Mouse (Mus musculus) heart, adult 8-10 months (tissue): ENCODE results near the gene Gmpr. TPM values are rescaled to one million over a fixed set of nuclear protein-coding genes. Genes with fewer than 3 reads are reported as not detected.

ENCODE experiments used
- DNase-seq: peaks from one replicate; pipeline ENCODE4 v3.0.0; 2022; ENCODE audit warnings: low spot score
- total RNA-seq, 4 experiments: library from RNA; stranded (reverse); gene quantifications; 2 replicates each; pipeline ENCODE4 v1.2.4; 2022

The Gmpr gene
- total RNA-seq, 4 experiments from 2014 or later: 152 to 199 (median 170) TPM

DNA sequence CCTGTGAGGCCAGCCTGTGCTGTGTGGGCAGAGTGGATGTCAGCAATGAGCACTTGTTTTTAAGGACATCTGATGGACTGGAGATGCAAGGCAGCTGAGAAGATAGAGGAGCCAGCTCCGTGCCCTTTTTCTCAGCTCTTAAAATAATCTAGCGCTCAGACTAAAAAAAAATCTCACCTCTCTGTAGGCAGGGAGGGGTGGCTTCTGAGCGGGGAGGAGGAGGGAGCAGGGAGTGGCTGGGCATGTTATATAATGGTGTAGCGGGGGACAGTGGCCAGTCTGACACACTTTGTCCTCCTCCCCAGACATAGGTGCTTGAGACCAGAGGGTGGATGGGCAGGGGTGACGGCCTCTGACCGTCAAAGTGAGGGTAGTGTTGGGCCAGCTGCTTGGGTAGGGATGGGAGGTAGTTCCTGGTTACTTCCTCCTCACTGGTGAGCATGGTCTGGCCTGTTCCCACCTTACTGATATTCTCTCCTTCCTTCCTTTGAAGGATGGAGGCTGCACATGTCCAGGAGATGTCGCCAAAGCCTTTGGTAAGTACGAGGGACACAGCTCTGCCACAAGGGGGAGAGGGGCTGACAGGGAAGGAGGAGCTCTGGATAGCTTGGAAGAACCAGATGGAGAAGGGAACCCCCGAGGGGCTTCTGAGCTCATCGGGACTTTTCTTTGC, 31.4 kb downstream of the Gmpr start:
- peak; percentile 60 for DNase-seq

DNA sequence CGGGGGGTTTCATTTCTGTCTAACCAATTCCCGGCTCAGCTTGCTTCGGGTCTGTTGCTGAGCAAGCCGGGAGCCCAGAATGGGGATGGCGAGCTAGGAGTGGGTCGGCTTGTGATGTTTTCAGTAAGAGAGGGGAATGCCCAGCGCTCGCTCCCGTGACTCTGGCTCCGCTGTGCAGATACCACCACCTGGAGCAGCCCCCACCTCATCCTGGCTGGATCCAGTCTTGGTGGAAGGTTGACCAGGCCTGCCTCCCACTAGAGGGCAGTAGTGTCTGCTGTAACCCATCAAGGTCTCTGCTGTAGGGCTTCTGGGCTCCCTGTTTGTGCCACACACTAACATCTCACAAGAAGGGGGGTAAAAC, 31.9 kb downstream of the Gmpr start:
- DNase-seq: peak; percentile 73

DNA sequence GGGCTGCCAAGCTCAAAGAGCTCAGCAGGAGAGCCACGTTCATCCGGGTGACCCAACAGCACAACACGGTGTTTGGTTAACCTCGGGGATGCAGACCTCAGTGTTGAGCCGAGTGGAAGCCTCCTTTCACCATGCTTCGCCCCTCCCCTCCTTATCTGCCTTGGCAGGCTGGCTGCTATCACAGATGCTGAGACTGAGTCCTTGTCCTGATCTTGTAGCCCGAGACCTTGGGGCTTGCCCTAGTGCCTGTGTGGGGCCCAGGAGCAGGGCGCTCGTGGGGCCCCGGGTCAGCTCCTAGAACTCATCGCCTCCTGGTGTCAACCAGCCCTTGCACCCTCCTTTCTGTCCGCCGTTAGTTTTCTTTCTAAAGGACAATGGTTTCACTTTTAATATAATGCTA, 38.7 kb downstream of the Gmpr start:
- no peak for DNase-seq

DNA sequence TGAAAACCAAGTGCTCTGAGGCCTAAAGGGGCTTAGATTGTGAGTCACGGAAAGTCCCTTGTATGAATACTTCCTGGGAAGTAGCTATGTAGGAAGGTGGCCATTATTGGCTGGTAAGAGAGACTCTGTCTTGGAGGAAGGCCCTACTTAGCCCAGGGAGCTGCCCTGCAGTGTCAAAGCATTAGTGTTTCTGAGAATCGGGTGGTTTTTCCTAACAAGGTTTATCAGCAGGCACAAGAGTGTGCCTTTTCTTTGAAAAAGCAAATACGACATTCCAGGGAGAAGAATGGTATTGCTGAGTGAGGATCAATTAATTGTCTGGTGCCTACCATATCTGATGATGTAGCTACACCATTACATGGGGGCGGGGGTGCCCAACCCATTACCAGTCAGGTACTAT, 39.7 kb downstream of the Gmpr start:
- DNase-seq: no peak

DNA sequence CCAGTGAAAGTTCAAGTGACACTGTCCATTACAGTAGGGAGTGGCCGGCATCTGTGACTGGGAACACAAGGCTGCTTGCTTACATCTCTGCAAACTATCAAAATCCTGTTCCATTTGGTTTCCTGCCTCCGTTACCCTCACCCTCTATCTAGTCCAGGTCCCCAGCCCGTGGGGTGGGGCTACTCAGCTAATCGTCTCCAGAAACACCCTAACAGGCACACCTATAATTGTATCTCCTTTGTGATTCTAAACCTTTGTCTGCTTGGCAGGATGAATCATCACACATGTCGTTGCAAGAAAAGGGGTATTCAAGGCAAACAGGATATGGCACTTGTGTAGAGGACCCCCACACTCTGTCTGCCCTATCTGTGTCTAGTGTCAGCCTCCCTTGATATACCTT, 40.3 kb downstream of the Gmpr start:
- DNase-seq: no peak

DNA sequence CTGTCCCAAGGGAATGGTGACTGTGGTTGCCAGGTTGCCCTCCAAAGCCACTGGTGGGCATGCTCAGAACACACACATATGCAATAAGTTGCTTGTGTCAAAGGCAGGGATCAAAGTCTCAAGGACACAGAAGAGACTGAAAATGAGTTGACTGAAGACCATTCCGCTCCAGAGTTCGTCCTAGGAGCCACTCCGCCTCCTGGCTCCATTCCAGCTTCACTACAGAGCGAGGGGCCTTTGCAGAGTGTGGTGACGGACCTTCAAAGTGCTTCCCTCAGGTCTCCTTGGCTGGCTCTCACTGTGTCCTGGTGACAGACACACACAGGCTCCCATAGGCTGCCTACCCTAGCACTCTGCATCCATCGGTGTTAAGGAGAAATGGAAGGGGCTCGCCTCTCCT, 46.4 kb downstream of the Gmpr start:
- DNase-seq: no peak

DNA sequence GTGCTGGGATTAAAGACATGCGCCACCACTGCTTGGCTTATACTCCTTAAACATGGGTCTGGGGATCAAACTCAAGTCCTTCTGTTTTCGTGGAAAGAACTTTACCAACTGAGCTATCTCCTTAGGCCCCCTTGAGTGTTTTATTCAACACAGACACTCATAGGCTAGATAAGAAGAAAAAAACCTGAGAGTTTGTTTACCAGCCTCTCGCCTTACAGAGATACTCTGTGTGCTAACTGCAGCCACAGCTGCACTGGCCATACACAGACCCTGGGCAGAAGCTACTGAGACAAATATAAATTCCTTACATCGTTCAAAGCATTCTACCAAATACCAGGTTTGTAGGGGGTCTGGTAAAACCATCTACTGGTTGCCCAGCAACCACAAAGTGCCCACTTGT, 51.1 kb downstream of the Gmpr start:
- DNase-seq: no peak

DNA sequence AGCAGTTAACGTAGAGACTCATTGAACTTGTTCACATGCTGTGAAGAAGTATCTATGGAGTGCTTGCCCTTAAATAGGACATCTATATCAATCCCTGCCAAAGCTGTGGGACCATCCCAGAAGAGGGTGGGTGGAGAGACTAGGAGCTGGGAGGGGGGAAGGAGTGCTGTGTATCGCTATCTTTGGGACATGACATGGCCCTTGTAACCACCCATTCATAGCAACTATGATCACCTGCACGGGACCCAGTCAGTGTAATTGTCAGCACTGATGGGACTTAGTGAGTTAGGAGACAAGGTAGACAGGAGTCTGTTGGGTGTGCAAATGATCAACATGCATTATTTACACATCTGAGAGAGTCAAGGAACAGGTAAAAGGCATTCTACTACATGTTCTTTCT, 52.0 kb downstream of the Gmpr start:
- no peak for DNase-seq

DNA sequence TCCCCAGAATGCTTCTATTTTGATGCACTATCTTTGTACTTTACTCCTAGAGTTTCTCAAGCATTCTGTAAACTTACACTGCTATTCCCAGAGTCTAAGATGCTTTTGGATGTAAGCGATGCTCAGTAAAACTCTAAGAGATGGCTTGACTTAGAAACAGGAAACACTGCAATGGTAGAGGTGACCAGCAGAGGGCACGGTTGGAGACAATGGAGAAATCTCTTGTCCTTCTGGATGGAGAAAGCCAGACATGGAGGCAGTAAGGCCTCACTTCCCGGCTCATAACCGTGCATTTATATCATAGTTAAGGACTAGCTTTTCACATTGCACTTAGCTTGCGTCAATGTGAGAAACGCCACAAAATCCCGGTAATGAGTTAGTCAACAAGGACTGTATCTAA, 53.3 kb downstream of the Gmpr start:
- DNase-seq: no peak

DNA sequence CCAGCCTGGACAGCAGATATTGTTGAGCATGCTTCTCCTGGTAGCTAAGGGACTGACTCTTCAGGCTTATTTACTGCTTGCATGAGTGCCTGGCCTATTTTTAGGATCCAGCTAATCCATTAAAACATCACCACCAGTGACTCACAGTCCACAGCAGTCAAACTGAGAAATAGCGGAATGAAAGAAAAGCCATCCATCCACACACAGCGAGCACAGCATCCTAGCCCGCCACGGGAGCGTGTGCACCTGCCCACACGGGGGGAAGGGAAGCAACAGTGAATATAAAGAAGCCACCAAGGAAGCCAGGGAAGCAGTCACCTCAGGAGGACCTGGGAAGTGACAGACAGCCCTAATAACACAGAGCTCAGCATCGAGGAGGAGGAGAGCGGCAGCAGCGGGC, 54.8 kb downstream of the Gmpr start:
- no peak for DNase-seq

DNA sequence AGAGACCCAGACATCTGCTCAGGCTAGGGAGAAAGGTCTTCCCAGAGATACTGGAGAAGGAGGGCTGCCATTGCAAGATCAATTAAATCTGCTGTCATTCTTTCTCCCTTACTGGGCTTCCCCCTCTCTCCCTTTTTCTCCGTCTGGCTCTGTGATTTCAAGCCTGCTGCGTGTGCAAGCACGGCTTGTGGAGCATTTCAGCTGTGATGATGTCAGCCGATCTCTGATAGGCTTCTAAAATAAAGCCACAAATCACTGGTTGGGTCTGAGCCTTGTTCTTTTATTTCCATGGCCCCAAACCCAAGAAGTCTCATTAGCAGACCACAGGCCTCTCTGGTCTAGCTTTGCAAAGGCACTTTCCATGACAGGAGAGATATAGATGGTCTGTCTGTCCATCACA, 57.7 kb downstream of the Gmpr start:
- DNase-seq: no peak

DNA sequence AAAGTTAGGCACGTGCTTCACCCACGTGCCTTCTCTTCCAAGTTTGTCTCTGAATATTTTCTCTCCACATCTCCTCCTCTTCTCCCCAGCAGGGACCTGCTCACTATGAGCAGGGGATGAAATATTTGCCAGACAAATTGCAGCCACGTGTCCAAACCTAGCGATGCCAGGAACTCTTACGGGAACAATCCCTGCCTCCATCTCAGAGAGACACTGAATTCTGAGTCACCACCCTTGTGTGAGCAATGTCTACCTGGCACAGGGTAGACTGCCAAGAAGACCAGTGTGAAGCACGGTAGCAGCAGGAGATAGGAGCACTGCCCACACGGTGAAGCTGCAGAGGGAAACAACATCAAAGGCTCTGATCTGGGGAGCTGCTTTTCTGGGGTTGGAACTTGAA, 62.7 kb downstream of the Gmpr start:
- DNase-seq: peak; percentile 58

DNA sequence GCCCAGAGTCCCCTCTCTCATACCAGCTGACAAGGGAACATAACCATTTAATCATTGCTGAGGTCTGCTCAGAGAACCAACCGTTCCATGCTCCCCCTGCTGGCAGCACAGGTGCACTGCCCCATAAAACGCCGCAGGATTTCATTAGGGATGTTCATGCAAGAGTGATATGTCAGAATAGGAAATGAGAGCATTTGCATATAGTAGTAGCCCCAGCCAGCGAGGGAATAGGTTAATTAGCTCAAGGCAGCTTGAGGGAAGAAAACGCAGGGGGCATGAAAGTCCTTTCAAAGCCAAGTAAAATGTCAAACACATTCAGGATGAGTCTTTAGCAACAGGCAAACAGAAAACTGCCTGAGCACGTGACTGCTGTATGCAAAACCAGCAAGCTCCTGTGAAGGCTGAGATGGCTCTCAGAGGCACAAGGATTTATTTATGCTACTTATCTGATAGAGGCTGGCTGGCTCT, 64.6 kb downstream of the Gmpr start:
- peak; percentile 67 for DNase-seq

DNA sequence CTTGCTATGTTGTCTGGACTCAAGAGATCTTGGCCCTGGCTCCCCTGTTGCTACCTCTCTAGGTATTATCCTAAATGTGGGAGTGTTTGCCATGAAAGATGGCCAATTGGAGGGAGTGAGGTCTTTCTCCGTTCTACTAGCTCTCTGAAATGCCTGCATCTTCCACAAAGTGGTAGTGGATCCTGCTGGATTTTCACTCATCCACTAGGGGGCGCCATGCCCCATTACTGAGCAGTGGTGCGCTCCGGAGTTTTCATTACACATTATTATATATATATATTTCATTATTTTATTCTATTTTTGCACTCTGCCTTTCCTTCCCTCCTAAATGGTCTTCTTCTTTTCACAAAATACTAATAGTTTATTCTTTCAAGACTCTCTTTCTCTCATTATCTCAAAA, 65.5 kb downstream of the Gmpr start:
- DNase-seq: peak; percentile 46

DNA sequence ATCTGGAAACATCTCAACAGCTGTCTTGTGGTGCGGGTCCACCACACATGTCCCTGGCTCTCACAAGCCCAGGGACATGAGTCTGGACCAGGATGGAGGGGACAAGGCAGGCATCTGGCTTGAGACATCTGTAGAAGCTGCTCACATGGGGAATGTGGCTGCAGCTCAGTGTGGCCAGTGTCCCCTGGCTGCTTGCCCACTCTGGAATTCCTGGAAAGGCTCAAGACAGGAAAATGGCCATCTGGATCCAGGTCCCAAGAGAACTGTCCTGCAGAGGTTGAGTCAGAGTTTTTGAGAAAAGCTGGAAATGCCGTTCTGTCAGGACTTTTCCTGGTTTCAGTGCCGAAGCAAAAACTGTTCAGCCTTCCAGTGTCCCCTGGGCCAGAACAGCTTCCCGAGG, 68.9 kb downstream of the Gmpr start:
- DNase-seq: peak; percentile 95

DNA sequence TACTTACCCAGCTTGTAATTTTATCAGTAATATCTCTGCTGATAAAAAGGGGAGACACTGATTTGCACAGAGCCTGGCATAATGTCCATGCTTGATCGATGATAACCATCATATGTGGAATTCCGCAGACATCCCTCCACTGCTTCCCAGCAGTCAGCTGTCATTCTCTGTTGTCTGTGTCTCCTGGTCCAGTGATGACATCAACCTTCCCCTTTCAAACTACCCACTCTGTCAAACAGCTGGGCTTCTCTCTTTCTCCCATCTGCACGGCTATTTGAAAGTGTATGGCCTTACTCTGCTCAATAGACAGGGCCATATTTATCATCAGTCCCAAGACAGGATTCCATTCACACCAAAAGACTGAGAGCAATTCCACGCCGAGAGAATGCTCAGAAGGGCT, 70.1 kb downstream of the Gmpr start:
- no peak for DNase-seq

DNA sequence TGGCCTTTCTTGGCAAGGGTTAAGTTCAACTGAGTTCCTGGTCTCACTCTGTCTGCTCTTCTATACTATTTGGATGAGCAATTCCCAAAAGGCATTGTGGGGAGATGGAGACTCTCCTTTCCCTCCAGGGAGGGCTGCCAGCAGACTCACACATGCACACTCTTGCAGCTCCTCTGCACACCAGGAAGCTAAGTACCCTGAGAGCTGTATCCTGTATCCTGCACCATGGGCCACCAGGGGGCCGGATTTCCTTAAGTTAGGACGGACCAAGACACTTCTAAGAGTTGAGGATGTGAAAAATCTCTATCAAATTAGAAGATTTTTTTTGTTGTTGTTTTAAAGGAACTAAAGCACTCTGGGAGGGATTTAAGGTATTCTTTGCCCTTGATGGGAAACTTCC, 70.5 kb downstream of the Gmpr start:
- DNase-seq: peak; percentile 39

DNA sequence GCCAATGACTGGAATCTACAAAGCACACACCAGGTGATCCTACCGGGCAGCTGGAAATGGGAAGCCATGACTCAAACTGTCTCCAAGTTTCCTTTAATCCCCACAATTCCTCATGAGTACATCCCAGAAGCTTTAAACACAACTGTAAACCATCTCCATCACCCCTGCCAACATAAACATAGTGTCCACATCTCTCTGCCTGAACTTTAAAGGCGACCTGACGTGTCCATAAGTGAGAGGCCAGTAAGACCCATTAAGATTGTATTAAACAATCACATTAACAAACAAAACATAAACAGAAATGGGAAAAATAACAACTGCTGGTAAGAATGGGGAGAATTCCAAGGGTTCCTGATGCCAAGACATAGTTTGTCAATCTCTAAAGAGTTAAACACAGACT, 72.5 kb downstream of the Gmpr start:
- no peak for DNase-seq

DNA sequence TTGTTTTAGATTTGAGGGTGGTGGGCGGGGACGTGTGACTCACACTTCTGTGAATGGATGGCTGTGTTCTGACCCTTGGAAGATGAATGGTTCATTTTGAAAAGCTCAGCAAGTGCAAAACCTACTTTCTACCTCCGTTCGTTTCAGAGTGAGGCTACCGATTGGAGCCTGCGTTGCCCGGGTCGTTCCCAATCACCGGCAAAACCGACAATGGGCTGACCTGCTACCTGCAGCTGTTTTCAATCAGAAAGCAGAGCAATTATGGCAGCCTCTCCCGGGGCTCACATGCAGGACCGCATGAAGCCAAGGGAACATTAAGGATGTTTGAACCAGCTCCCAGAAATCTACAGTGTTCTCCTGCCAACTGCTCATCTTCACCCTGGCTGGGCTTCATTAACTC, 75.0 kb downstream of the Gmpr start:
- DNase-seq: no peak

DNA sequence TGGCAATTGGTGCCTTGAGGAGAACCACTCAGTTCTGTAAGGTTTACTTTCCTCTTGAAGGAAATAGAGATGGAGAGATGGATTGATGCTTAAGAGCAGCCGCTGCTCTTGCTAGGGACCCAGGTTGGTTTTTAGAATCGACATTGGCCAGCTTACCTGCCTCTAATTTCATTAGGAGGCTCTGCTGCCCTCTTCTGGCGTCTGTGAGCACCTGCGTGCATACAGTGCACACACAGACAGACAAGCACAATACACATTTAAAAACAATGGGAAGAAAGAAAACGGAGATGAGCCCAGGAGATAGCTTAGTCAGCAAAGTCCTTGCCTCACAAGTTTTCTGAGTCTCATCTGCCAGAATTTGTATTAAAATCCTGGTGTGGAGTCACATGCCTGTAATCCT, 75.8 kb downstream of the Gmpr start:
- no peak for DNase-seq

DNA sequence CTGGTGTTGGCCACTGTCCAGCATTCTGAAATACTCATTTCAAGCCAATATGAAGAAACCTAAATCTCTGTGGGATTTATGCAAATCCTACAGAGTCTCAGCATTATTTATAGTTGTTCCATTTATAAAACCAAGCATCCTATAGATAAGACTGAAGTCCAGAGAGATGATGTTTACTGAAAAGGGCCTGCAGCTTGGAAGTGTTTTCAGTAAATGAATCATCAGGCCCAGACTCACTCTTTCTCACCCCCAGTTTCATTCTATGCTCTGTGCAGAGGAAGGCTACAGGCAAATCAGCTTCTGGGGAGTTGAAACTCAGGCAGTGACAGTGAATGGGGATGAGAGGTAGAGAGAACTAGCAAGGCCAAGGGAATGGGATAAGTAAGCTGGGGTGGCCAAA, 83.7 kb downstream of the Gmpr start:
- DNase-seq: no peak

DNA sequence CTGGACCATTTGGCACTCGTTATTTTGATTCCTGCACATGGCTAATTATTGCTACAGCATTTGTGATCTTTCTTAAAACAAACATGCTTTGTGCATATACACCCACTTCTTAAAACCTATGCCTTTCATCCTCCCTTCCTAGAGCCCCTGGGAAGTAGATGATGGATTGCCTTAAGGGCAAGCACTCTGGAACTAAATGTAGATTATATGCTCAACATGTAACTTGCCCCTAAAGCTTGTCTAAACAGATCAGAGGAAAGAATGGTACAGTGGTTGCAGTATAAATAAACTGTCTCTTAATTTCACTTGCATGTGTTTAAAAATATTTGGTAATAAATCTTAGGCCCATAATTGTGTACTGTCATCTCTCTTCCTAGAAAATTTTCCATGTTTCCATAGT, 86.7 kb downstream of the Gmpr start:
- no peak for DNase-seq

DNA sequence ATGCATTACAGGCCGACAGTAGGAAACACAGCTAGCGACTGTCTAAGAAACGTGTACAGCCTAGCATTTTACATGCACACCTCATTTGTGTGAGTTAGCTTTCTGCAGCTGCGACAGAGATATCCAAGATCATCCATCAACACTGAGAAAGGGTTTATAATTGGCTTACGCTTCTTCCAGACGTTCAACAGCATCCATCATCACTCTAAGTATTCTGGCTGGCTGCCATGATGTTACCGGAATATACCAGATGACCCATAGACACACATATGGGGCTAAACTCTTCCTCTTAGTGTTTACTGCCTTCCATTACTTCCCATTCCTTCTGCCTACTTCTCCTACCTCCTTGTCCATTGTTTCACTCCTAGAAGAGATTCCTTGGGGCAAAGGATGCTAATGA, 88.2 kb downstream of the Gmpr start:
- no peak for DNase-seq

DNA sequence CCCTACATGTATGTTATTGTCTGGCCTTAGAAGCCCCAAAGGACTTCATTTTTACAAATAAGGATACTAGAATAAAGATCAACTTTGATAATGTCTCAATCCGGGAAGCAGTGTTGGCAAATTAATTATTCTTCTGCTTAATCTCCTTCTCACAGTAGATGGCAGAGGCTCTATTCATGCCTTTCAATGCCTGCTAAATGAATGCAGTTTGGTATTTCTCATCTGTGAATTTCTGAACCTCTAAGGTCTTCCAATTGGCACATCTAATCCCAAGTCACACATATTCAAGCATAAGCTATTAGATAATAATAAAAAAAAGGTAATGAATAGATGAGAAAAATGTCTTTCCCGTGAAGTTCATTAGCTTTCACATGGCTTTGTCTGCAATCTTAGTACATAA, 92.6 kb downstream of the Gmpr start:
- DNase-seq: no peak
